Mouse (Mus musculus): Measurements from ENCODE around the gene Slc16a7.

Slc16a7 gene

GRCm38 (mm10) chr10:125388876-125389786 is at the start of gene Slc16a7:
Gene Slc16a7 (minus strand): TSS chr10:125389465.
- DNase-seq (ENCODE audit: low spot score) = peak; percentile 79

- no peak for DNase-seq (ENCODE audit: low spot score)
Measured at GRCm38 (mm10) chr10:125418795-125419194, 29.5 kb upstream of the Slc16a7 start.

GRCm38 (mm10) chr10:125399796-125400195 is 10.5 kb upstream of the Slc16a7 start:
- DNase-seq (ENCODE audit: low spot score) = no peak

GRCm38 (mm10) chr10:125390011-125390410 is 746 bp upstream of the Slc16a7 start:
- no peak for DNase-seq (ENCODE audit: low spot score)

- peak; percentile 25 for DNase-seq (ENCODE audit: low spot score)
Measured at GRCm38 (mm10) chr10:125388481-125388875, 787 bp downstream of the Slc16a7 start.

GRCm38 (mm10) chr10:125387782-125388415 is 1.4 kb downstream of the Slc16a7 start:
- peak; percentile 29 for DNase-seq (ENCODE audit: low spot score)

GRCm38 (mm10) chr10:125375526-125375925 is 13.7 kb downstream of the Slc16a7 start:
- no peak for DNase-seq (ENCODE audit: low spot score)

GRCm38 (mm10) chr10:125372666-125373065 is 16.6 kb downstream of the Slc16a7 start:
- DNase-seq (ENCODE audit: low spot score) = no peak

- no peak for DNase-seq (ENCODE audit: low spot score)
Measured at GRCm38 (mm10) chr10:125371451-125371850, 17.8 kb downstream of the Slc16a7 start.

GRCm38 (mm10) chr10:125370037-125370610 is 19.1 kb downstream of the Slc16a7 start:
- DNase-seq (ENCODE audit: low spot score) = no peak

- DNase-seq (ENCODE audit: low spot score) = no peak
Measured at GRCm38 (mm10) chr10:125358479-125358878, 30.8 kb downstream of the Slc16a7 start.

- DNase-seq (ENCODE audit: low spot score) = no peak
Measured at GRCm38 (mm10) chr10:125352805-125353204, 36.5 kb downstream of the Slc16a7 start.

- DNase-seq (ENCODE audit: low spot score) = no peak
Measured at GRCm38 (mm10) chr10:125348171-125348570, 41.1 kb downstream of the Slc16a7 start.

GRCm38 (mm10) chr10:125347149-125347548 is 42.1 kb downstream of the Slc16a7 start:
- DNase-seq (ENCODE audit: low spot score) = no peak

- DNase-seq (ENCODE audit: low spot score) = no peak
Measured at GRCm38 (mm10) chr10:125346364-125346763, 42.9 kb downstream of the Slc16a7 start.

GRCm38 (mm10) chr10:125345583-125345982 is 43.7 kb downstream of the Slc16a7 start:
- DNase-seq (ENCODE audit: low spot score) = no peak

GRCm38 (mm10) chr10:125342204-125342603 is 47.1 kb downstream of the Slc16a7 start:
- no peak for DNase-seq (ENCODE audit: low spot score)

GRCm38 (mm10) chr10:125333799-125334198 is 55.5 kb downstream of the Slc16a7 start:
- no peak for DNase-seq (ENCODE audit: low spot score)

GRCm38 (mm10) chr10:125331334-125331733 is 57.9 kb downstream of the Slc16a7 start:
- DNase-seq (ENCODE audit: low spot score) = no peak

GRCm38 (mm10) chr10:125328331-125329063 is 60.8 kb downstream of the Slc16a7 start:
- no peak for DNase-seq (ENCODE audit: low spot score)

- DNase-seq (ENCODE audit: low spot score) = no peak
Measured at GRCm38 (mm10) chr10:125324871-125325565, 64.2 kb downstream of the Slc16a7 start.
